Mouse (Mus musculus): Measurements from ENCODE around the gene Zfp710.

DNA sequence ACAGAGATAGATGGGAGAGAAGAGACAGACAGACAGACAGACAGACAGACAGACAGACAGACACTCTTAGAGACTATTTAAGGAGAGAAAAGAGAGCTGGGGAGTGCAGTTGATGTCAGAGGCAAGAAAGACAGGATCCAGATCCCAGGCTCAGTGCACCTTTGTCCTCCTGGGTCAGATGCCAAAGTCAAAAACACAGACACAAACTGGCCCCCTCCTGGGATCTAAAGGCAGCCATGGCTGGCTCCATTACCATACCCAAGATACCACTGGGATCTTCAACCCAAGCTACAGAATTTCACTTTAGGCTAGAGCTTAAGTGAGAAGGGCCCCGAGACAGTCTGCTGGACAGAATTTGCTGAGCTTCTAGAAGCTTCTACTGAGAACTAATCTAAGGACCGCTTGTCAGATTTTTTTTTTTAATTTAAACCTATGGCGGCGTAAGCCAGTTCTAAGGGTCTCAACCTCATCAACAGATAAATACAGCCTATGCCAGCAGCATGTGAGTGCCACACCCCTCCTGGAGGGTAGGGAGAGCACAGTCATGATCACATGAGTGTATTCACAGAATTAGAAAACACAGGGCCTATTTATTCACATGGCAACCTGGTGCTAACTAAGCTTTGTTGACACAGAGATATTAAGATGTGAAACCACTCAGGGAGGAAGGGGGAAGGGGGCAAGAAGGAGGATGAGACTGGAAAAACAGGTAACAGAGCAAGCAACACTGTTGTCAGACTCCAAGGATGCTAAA, 81.2 kb downstream of the Zfp710 start:
- no peak for TF ChIP-seq GABPA (IDR thresholded peaks at IDR 0.05; ENCODE audit: insufficient replicate concordance, low read depth, low read length)
- no peak for TF ChIP-seq CTCF (conservative IDR thresholded peaks at IDR 0.05 in 1 of 2, IDR thresholded peaks at IDR 0.05 in 1 of 2; ENCODE audit: low read depth in 2 of 2, low read length in 2 of 2)
- TF ChIP-seq CHD2 (IDR thresholded peaks at IDR 0.05; ENCODE audit: low read length): no peak
- TF ChIP-seq POLR2A (IDR thresholded peaks at IDR 0.05; ENCODE audit: low read depth, low read length): no peak
- TF ChIP-seq USF1 (IDR thresholded peaks at IDR 0.05; ENCODE audit: low read depth, low read length): no peak
- no peak for TF ChIP-seq MAX (IDR thresholded peaks at IDR 0.05; ENCODE audit: low read length)
- TF ChIP-seq ZKSCAN1 (IDR thresholded peaks at IDR 0.05; ENCODE audit: borderline replicate concordance, low read depth, low read length): no peak
- no peak for TF ChIP-seq EP300 (IDR thresholded peaks at IDR 0.05; ENCODE audit: low read length)
- TF ChIP-seq ZNF384 (IDR thresholded peaks at IDR 0.05; ENCODE audit: low read depth, low read length): no peak
- TF ChIP-seq SIN3A (IDR thresholded peaks at IDR 0.05; ENCODE audit: low read length): no peak
- TF ChIP-seq CHD1 (IDR thresholded peaks at IDR 0.05; ENCODE audit: low read depth, low read length): no peak
- TF ChIP-seq ZC3H11A (IDR thresholded peaks at IDR 0.05; ENCODE audit: low read depth, low read length): no peak
- TF ChIP-seq JUND (conservative IDR thresholded peaks at IDR 0.05; ENCODE audit: low read depth, low read length): no peak
- TF ChIP-seq MEF2A (IDR thresholded peaks at IDR 0.05; ENCODE audit: borderline replicate concordance, low read depth, low read length): no peak

Data from CH12.LX (cell line).